Mouse (Mus musculus) intestine, embryonic 14.5 days (tissue): ENCODE results near the gene Rad51ap2. TPM values are rescaled to one million over a fixed set of nuclear protein-coding genes. Genes with fewer than 3 reads are reported as not detected.

Experiments used
- polyA plus RNA-seq: library from polyadenylated mRNA; unstranded; fragments of >200 nt; fragmentation: Nextera tagmentation; extraction: Ambion mirVana; gene quantifications from 2 replicates; pipeline ENCODE4 v1.2.1, GENCODE M21; 2014

Rad51ap2 gene
- polyA plus RNA-seq, 1 experiment from 2014 or later = 0.23 TPM

Other genes starting within 250 kb of the Rad51ap2 start
- gene Msgn1, start 247.1 kb upstream of the Rad51ap2 start, polyA plus RNA-seq = not detected in 2 replicates
- gene Gen1, start 190.3 kb upstream of the Rad51ap2 start, polyA plus RNA-seq = 8.6 and 9.1 TPM in 2 replicates
- gene Smc6, start 190.2 kb upstream of the Rad51ap2 start, polyA plus RNA-seq = 114 and 118 TPM in 2 replicates
- gene Vsnl1, start 19.5 kb upstream of the Rad51ap2 start, polyA plus RNA-seq = 0.51 and 0.88 TPM in 2 replicates